Mouse (Mus musculus) CH12.LX (cell line): ENCODE measurements around the gene Spata20. TPM values are rescaled to one million over a fixed set of nuclear protein-coding genes. Genes with fewer than 3 reads are reported as not detected.
A peak's percentile ranks its signal among the peaks of the same experiment; 100 is the strongest.

Experiments
- DNase-seq: peaks from one replicate; pipeline ENCODE4 v3.0.0-alpha.2; 2013; ENCODE audit errors: extremely low read depth
- H3K27ac ChIP-seq: 2 replicates; pipeline ENCODE4 v1.5.1; 2012; ENCODE audit warnings: low read depth, mild to moderate bottlenecking, control low read depth, moderate library complexity; ENCODE audit not compliant: insufficient read depth
- H3K27me3 ChIP-seq: replicated peaks from 2 replicates; pipeline ENCODE3; 2012; ENCODE audit warnings: inconsistent platforms
- H3K36me3 ChIP-seq, 2 experiments: replicated peaks in 1 of 2; 2 replicates each; pipeline versions ENCODE3 to v1.6.1; 2012; ENCODE audit warnings: inconsistent platforms in 1 of 2, low read length in 1 of 2, mild to moderate bottlenecking in 1 of 2, mixed read lengths in 1 of 2, moderate library complexity in 1 of 2; ENCODE audit not compliant: control insufficient read depth in 1 of 2, insufficient read depth in 1 of 2
- H3K4me1 ChIP-seq, 2 experiments: 2 replicates each; pipeline ENCODE4 v1.6.1; 2012; ENCODE audit warnings: inconsistent platforms in 1 of 2, moderate library complexity in 1 of 2; ENCODE audit not compliant: insufficient read depth in 2 of 2, control insufficient read depth in 1 of 2
- H3K4me2 ChIP-seq: 2 replicates; pipeline ENCODE4 v1.6.1; 2012; ENCODE audit warnings: low read depth, mild to moderate bottlenecking, control low read depth; ENCODE audit not compliant: poor library complexity, insufficient read depth, severe bottlenecking
- H3K4me3 ChIP-seq, 3 experiments: fragments of 150-350 bp in 1 of 3; sonication (generic) in 1 of 3; replicated peaks in 1 of 3; 2 replicates each; pipeline versions ENCODE3 to v1.5.1; 2011 to 2012; ENCODE audit warnings: low read depth in 2 of 3, low read length in 2 of 3, mild to moderate bottlenecking in 2 of 3, moderate library complexity in 2 of 3, control low read depth in 1 of 3, improper control_type of control experiment in 1 of 3, inconsistent platforms in 1 of 3, mixed read lengths in 1 of 3; ENCODE audit not compliant: poor library complexity in 1 of 3
- H3K79me2 ChIP-seq: replicated peaks from 2 replicates; pipeline ENCODE4 v1.6.1; 2012; ENCODE audit warnings: mild to moderate bottlenecking, moderate library complexity; ENCODE audit not compliant: control insufficient read depth, poor library complexity, insufficient read depth, severe bottlenecking; ENCODE audit errors: extremely low read depth
- H3K9ac ChIP-seq: 2 replicates; pipeline ENCODE4 v1.6.1; 2012; ENCODE audit warnings: low read depth, mild to moderate bottlenecking, control low read depth, moderate library complexity; ENCODE audit not compliant: insufficient read depth
- H3K9me3 ChIP-seq: replicated peaks from 2 replicates; pipeline ENCODE3; 2012; ENCODE audit warnings: low read length, inconsistent platforms, mixed read lengths
- CHD2 ChIP-seq: IDR thresholded peaks from 2 replicates; pipeline ENCODE4 v1.6.1; 2011; ENCODE audit warnings: low read length, improper control_type of control experiment
- ELF1 ChIP-seq: IDR thresholded peaks from 2 replicates; pipeline ENCODE4 v1.6.1; 2014; ENCODE audit warnings: low read depth, mild to moderate bottlenecking, inconsistent platforms, low read length, improper control_type of control experiment
- EP300 ChIP-seq: IDR thresholded peaks from 2 replicates; pipeline ENCODE4 v1.6.1; 2011; ENCODE audit warnings: low read length, improper control_type of control experiment
- IRF4 ChIP-seq: IDR thresholded peaks from 2 replicates; pipeline ENCODE4 v1.6.1; 2014; ENCODE audit warnings: low read depth, mild to moderate bottlenecking, inconsistent platforms, low read length, improper control_type of control experiment
- JUN ChIP-seq: IDR thresholded peaks from 2 replicates; pipeline ENCODE4 v1.6.1; 2011; ENCODE audit warnings: low read depth, mild to moderate bottlenecking, low read length, improper control_type of control experiment, moderate library complexity; ENCODE audit not compliant: insufficient read depth
- JUND ChIP-seq: conservative IDR thresholded peaks from 2 replicates; pipeline ENCODE4 v1.6.1; 2011; ENCODE audit warnings: low read depth, low read length, improper control_type of control experiment
- MAX ChIP-seq: IDR thresholded peaks from 2 replicates; pipeline ENCODE4 v1.6.1; 2011; ENCODE audit warnings: low read length, improper control_type of control experiment
- MAZ ChIP-seq: IDR thresholded peaks from 2 replicates; pipeline ENCODE4 v1.6.1; 2012; ENCODE audit warnings: low read depth, mild to moderate bottlenecking, inconsistent platforms, low read length, improper control_type of control experiment, moderate library complexity
- MEF2A ChIP-seq: IDR thresholded peaks from 2 replicates; pipeline ENCODE4 v1.6.1; 2014; ENCODE audit warnings: low read depth, mild to moderate bottlenecking, inconsistent platforms, low read length, improper control_type of control experiment, borderline replicate concordance
- POLR2A ChIP-seq: IDR thresholded peaks from 2 replicates; pipeline ENCODE4 v1.6.1; 2011; ENCODE audit warnings: low read depth, mild to moderate bottlenecking, improper control_type of control experiment, low read length
- RCOR1 ChIP-seq: conservative IDR thresholded peaks from 2 replicates; pipeline ENCODE4 v1.6.1; 2012; ENCODE audit warnings: low read depth, mild to moderate bottlenecking, inconsistent platforms, low read length, improper control_type of control experiment
- SMC3 ChIP-seq: IDR thresholded peaks from 2 replicates; pipeline ENCODE4 v1.6.1; 2011; ENCODE audit warnings: low read depth, low read length, improper control_type of control experiment
- TCF12 ChIP-seq: IDR thresholded peaks from 2 replicates; pipeline ENCODE4 v1.6.1; 2014; ENCODE audit warnings: low read depth, mild to moderate bottlenecking, inconsistent platforms, low read length, improper control_type of control experiment
- USF2 ChIP-seq: conservative IDR thresholded peaks from 2 replicates; pipeline ENCODE4 v1.6.1; 2011; ENCODE audit warnings: low read depth, low read length, improper control_type of control experiment
- ZKSCAN1 ChIP-seq: IDR thresholded peaks from 2 replicates; pipeline ENCODE4 v1.6.1; 2012; ENCODE audit warnings: low read depth, inconsistent platforms, low read length, improper control_type of control experiment, borderline replicate concordance
- ZMIZ1 ChIP-seq: IDR thresholded peaks from 2 replicates; pipeline ENCODE4 v1.6.1; 2012; ENCODE audit warnings: low read depth, mild to moderate bottlenecking, inconsistent platforms, low read length, improper control_type of control experiment
- ZNF384 ChIP-seq: IDR thresholded peaks from 2 replicates; pipeline ENCODE4 v1.6.1; 2012; ENCODE audit warnings: low read depth, low read length, improper control_type of control experiment, inconsistent platforms
- dilution Hi-C: fragments of 300-500 bp; cut with MboI; formaldehyde crosslinking; loops from 2 replicates; pipeline ENCODE4 v1.14.3; 2020; ENCODE audit warnings: low sequenced_read_pairs; ENCODE audit not compliant: extremely low pct_unique_long_range_greater_than_20kb, extremely low pct_ligation_motif_present
- in situ Hi-C: fragments of 300-500 bp; cut with MboI; formaldehyde crosslinking; loops from 3 replicates; pipeline ENCODE4 v1.14.3; 2019; ENCODE audit warnings: low sequenced_read_pairs, low pct_ligation_motif_present, low pct_unique_long_range_greater_than_20kb, mixed read lengths
- polyA plus RNA-seq: library from polyadenylated mRNA; unstranded; fragments of >175 nt; gene quantifications from 2 replicates; pipeline ENCODE4 v1.2.1, GENCODE M21; 2012; ENCODE audit warnings: low read depth; ENCODE audit not compliant: insufficient read length
- total RNA-seq, 2 experiments: library from RNA; depleted of rRNA; stranded (reverse); fragments of 300-350 nt in 1 of 2; fragments of >200 nt in 1 of 2; gene quantifications; 2 replicates each; pipeline ENCODE4 v1.2.3; 2012 to 2014

Gene Spata20
- total and polyA plus RNA-seq, 3 experiments = not detected

- no peaks in the 10 kb centered on the region for H3K79me2 ChIP-seq
- dilution Hi-C loops (no loop called here), in situ Hi-C loops (no loop called here)
- TF ChIP-seq IRF4 = no peak
- TF ChIP-seq ELF1 = no peak
- no peak for TF ChIP-seq ZKSCAN1
- TF ChIP-seq, all 38 proteins: peak for 0
- Histone ChIP-seq H3K36me3 (no peaks in the 10 kb centered on the region), H3K4me2 (no peak overlapping the region), H3K27me3 (no peaks in the 10 kb centered on the region), H3K9me3 (no peaks in the 10 kb centered on the region), H3K4me3 (no peak overlapping the region), H3K27ac (no peak overlapping the region), H3K4me1 (peaks cover 14 to 42% of the 10 kb centered on the region in 2 experiments), H3K9ac (no peak overlapping the region)
- DNase-seq = no peak
These were observed 29.6 kb downstream of the Spata20 start for GRCm38 (mm10) chr11:94456347-94456746.

DNA sequence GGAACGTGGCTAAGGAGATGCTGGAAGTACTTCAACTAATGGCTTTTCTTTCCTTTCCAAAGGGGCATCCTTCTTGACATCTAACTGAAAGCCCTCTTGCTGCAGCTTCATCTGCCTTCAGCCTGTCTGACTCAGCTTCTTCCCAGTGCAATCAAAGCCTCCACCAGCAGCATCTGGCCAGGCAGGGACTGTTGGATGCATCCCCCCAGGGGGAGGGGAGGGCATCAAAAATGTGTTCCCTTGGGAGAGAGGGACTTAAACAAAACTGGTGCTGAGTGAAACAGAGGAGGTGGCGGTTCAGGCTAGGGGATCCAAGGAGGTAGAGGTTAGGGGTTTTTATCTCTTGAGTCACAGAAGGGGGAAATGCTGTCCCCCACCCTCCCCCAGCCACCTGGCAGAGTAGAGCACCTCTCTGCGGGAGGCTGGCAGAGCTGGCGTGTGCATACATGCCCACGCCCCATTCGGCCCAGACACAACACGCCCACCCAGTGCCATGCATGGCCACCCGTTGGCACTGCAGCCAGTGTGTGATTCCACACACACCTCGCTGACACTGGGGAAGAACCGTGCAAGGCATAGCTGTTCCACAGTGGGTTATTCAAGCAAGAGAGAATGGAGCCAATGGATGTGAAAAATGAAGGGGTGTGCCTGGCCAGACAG, 30.7 kb downstream of the Spata20 start:
- in situ Hi-C loops = no loop called here
- dilution Hi-C loops = no loop called here
- no peak for TF ChIP-seq JUN
- TF ChIP-seq EP300 = no peak
- TF ChIP-seq ZNF384 = no peak
- TF ChIP-seq TCF12 = 0 out of 2 replicates have a peak, but pooled peaks have one; percentile 20
- H3K36me3 ChIP-seq = no peaks in the 10 kb centered on the region
- H3K4me3 ChIP-seq = no peak overlapping the region
- H3K27me3 ChIP-seq = peaks cover 1% of the 10 kb centered on the region
- H3K4me2 ChIP-seq = no peak overlapping the region
- H3K79me2 ChIP-seq = no peaks in the 10 kb centered on the region
- no peak overlapping the region for H3K9ac ChIP-seq
- peaks cover 14 to 42% of the 10 kb centered on the region in 2 experiments for H3K4me1 ChIP-seq
- no peaks in the 10 kb centered on the region for H3K9me3 ChIP-seq
- H3K27ac ChIP-seq = no peak overlapping the region
- DNase-seq = no peak

DNA sequence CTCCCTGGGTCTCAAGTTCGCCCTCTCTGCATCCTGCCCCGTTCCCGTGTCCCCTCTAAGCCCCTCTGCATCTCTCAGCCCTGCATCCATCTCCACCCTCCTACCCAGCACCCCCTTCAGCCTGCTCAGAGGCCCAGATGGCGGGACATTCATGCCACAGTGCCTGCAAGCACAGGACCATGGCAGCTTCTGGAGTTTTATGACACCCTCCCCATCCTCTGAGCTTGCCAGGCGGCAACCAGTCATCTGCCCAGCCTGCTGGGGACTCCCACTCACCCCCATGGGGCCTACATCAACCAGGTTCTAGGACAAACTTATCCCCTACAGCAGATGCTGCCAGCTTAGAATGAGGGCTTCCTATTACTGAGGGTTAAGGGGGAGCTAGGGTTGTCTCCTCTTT, 31.2 kb downstream of the Spata20 start:
- H3K36me3 ChIP-seq = no peaks in the 10 kb centered on the region
- no peaks in the 10 kb centered on the region for H3K9me3 ChIP-seq
- H3K4me1 ChIP-seq = peaks cover 14 to 42% of the 10 kb centered on the region in 2 experiments
- H3K4me2 ChIP-seq = no peak overlapping the region
- dilution Hi-C loops (no loop called here), in situ Hi-C loops (no loop called here)
- no peak overlapping the region for H3K4me3 ChIP-seq
- H3K9ac ChIP-seq = no peak overlapping the region
- H3K79me2 ChIP-seq = no peaks in the 10 kb centered on the region
- peaks cover 1% of the 10 kb centered on the region for H3K27me3 ChIP-seq
- H3K27ac ChIP-seq = no peak overlapping the region
- TF ChIP-seq CHD2 (no peak), USF2 (no peak), POLR2A (no peak), MAX (no peak), SMC3 (no peak), RCOR1 (no peak), ZMIZ1 (no peak), ZNF384 (no peak), MAZ (no peak), JUND (no peak), MEF2A (no peak)
- DNase-seq = no peak
